Mouse (Mus musculus): ENCODE measurements around the gene Selenon. TPM values are rescaled to one million over a fixed set of nuclear protein-coding genes. Genes with fewer than 3 reads are reported as not detected.

Selenon gene
- total and polyA plus RNA-seq, 2 experiments from 2014 or later = 9.1 to 22.8 TPM

- no peaks in the 10 kb centered on the region for H3K9me3 ChIP-seq (ENCODE audit: low read length)
- H3K4me2 ChIP-seq (ENCODE audit: low read depth, low read length, poor library complexity, severe bottlenecking) = no peak overlapping the region
- H3K27ac ChIP-seq (ENCODE audit: low read depth, low read length) = no peak overlapping the region
- WGBS = 70% methylated on average over 6 of the region's 6 CpGs
- H3K4me3 ChIP-seq (ENCODE audit: low read depth, low read length) = no peak overlapping the region
- H3K36me3 ChIP-seq (ENCODE audit: insufficient read depth, low read length) = no peaks in the 10 kb centered on the region
- no peaks in the 10 kb centered on the region for H3K27me3 ChIP-seq (ENCODE audit: insufficient read depth, low read length)
- DNase-seq (ENCODE audit: low spot score) = no peak
- ATAC-seq (ENCODE audit: low FRiP score) = no peak
- H3K9ac ChIP-seq (replicated peaks; ENCODE audit: low read length, poor library complexity, severe bottlenecking) = no peak overlapping the region
- H3K4me1 ChIP-seq (ENCODE audit: insufficient read depth, low read length) = peaks cover 7% of the 10 kb centered on the region
- no peak for TF ChIP-seq CTCF (IDR thresholded peaks at IDR 0.05)
Measured at GRCm38 (mm10) chr4:134491716-134492115, 60.2 kb downstream of the Selenon start.

GRCm38 (mm10) chr4:134489986-134490665, 61.8 kb downstream of the Selenon start:
- Histone ChIP-seq H3K4me1 (ENCODE audit: insufficient read depth, low read length) (peaks cover 6% of the 10 kb centered on the region), H3K9me3 (ENCODE audit: low read length) (no peaks in the 10 kb centered on the region), H3K36me3 (ENCODE audit: insufficient read depth, low read length) (no peaks in the 10 kb centered on the region), H3K9ac (replicated peaks; ENCODE audit: low read length, poor library complexity, severe bottlenecking) (no peak overlapping the region), H3K27me3 (ENCODE audit: insufficient read depth, low read length) (no peaks in the 10 kb centered on the region), H3K4me3 (ENCODE audit: low read depth, low read length) (no peak overlapping the region), H3K27ac (ENCODE audit: low read depth, low read length) (no peak overlapping the region), H3K4me2 (ENCODE audit: low read depth, low read length, poor library complexity, severe bottlenecking) (no peak overlapping the region)
- ATAC-seq (ENCODE audit: low FRiP score) = no peak
- 85% methylated on average over 11 of the region's 11 CpGs for whole genome bisulfite sequencing
- no peak for TF ChIP-seq CTCF (IDR thresholded peaks at IDR 0.05)
- DNase-seq (ENCODE audit: low spot score) = no peak

- H3K9me3 ChIP-seq (ENCODE audit: low read length) = no peaks in the 10 kb centered on the region
- no peak overlapping the region for H3K4me2 ChIP-seq (ENCODE audit: low read depth, low read length, poor library complexity, severe bottlenecking)
- no peak overlapping the region for H3K27ac ChIP-seq (ENCODE audit: low read depth, low read length)
- TF ChIP-seq CTCF (IDR thresholded peaks at IDR 0.05) = no peak
- H3K27me3 ChIP-seq (ENCODE audit: insufficient read depth, low read length) = no peaks in the 10 kb centered on the region
- WGBS = 95% methylated on average over 5 of the region's 5 CpGs
- ATAC-seq (ENCODE audit: low FRiP score) (no peak), DNase-seq (ENCODE audit: low spot score) (no peak)
- H3K36me3 ChIP-seq (ENCODE audit: insufficient read depth, low read length) = no peaks in the 10 kb centered on the region
- no peak overlapping the region for H3K9ac ChIP-seq (replicated peaks; ENCODE audit: low read length, poor library complexity, severe bottlenecking)
- H3K4me1 ChIP-seq (ENCODE audit: insufficient read depth, low read length) = 0 out of 2 replicates have a peak, but pooled peaks cover 2% of the 10 kb centered on the region
- no peak overlapping the region for H3K4me3 ChIP-seq (ENCODE audit: low read depth, low read length)
Measured at GRCm38 (mm10) chr4:134488211-134488610, 63.8 kb downstream of the Selenon start.

Small RNA genes lying within 50 kb of the gene (microRNA-seq; reads per million reads assigned to microRNA genes)
- not detected for gene Mir6403 (ENCODE audit: borderline number of aligned reads)

Other genes with a start within 250 kb of the Selenon start
- 1.5 and 2.0 TPM in 2 replicates for gene Trim63, start 237.0 kb downstream of the Selenon start, total RNA-seq (2014; rRNA removed)
- 0.49 and 0.73 TPM in 2 replicates for gene Trim63, start 237.0 kb downstream of the Selenon start, polyA plus RNA-seq (2015; fragmentation: Nextera tagmentation; extraction: Ambion mirVana)
- gene Slc30a2, start 209.0 kb downstream of the Selenon start, total RNA-seq (2014; rRNA removed) = not detected in 2 replicates
- gene Slc30a2, start 209.0 kb downstream of the Selenon start, polyA plus RNA-seq (2015; fragmentation: Nextera tagmentation; extraction: Ambion mirVana) = 0.17 and 0.21 TPM in 2 replicates
- gene Extl1, start 168.3 kb downstream of the Selenon start, total RNA-seq (2014; rRNA removed) = 2.1 and 2.2 TPM in 2 replicates
- 0.79 and 1.2 TPM in 2 replicates for gene Extl1, start 168.3 kb downstream of the Selenon start, polyA plus RNA-seq (2015; fragmentation: Nextera tagmentation; extraction: Ambion mirVana)
- gene Pafah2, start 155.8 kb downstream of the Selenon start, total RNA-seq (2014; rRNA removed) = 8.3 and 11.6 TPM in 2 replicates
- 5.7 and 6.7 TPM in 2 replicates for gene Pafah2, start 155.8 kb downstream of the Selenon start, polyA plus RNA-seq (2015; fragmentation: Nextera tagmentation; extraction: Ambion mirVana)
- gene Stmn1, start 83.8 kb downstream of the Selenon start, total RNA-seq (2014; rRNA removed) = 1,269 and 1,609 TPM in 2 replicates
- 6,261 and 6,359 TPM in 2 replicates for gene Stmn1, start 83.8 kb downstream of the Selenon start, polyA plus RNA-seq (2015; fragmentation: Nextera tagmentation; extraction: Ambion mirVana)
- 69.2 and 97.8 TPM in 2 replicates for gene Paqr7, start 55.5 kb downstream of the Selenon start, total RNA-seq (2014; rRNA removed)
- gene Paqr7, start 55.5 kb downstream of the Selenon start, polyA plus RNA-seq (2015; fragmentation: Nextera tagmentation; extraction: Ambion mirVana) = 38.9 and 41.3 TPM in 2 replicates
- gene Aunip, start 41.2 kb downstream of the Selenon start, total RNA-seq (2014; rRNA removed) = 1.5 and 2.0 TPM in 2 replicates
- 0.91 and 1.3 TPM in 2 replicates for gene Aunip, start 41.2 kb downstream of the Selenon start, polyA plus RNA-seq (2015; fragmentation: Nextera tagmentation; extraction: Ambion mirVana)
- 135 and 167 TPM in 2 replicates for gene Mtfr1l, start 16.8 kb downstream of the Selenon start, total RNA-seq (2014; rRNA removed)
- 191 and 196 TPM in 2 replicates for gene Mtfr1l, start 16.8 kb downstream of the Selenon start, polyA plus RNA-seq (2015; fragmentation: Nextera tagmentation; extraction: Ambion mirVana)
- gene Man1c1, start 152.1 kb upstream of the Selenon start, total RNA-seq (2014; rRNA removed) = 17.1 and 28.7 TPM in 2 replicates
- gene Man1c1, start 152.1 kb upstream of the Selenon start, polyA plus RNA-seq (2015; fragmentation: Nextera tagmentation; extraction: Ambion mirVana) = 2.7 and 3.4 TPM in 2 replicates
- gene Ldlrap1, start 215.9 kb upstream of the Selenon start, total RNA-seq (2014; rRNA removed) = 1.9 and 3.1 TPM in 2 replicates
- gene Ldlrap1, start 215.9 kb upstream of the Selenon start, polyA plus RNA-seq (2015; fragmentation: Nextera tagmentation; extraction: Ambion mirVana) = 1.9 and 2.5 TPM in 2 replicates

Measured in midbrain, postnatal 0 days (tissue).